Mouse (Mus musculus): ENCODE measurements around the gene Cwc25. TPM values are rescaled to one million over a fixed set of nuclear protein-coding genes. Genes with fewer than 3 reads are reported as not detected.
"Not testable (repeated sequence)": the region's sequence is repeated elsewhere in the genome, so short reads cannot be mapped to it uniquely, and the experiment has no call there.

Cwc25 gene
- polyA plus RNA-seq, 1 experiment from 2014 or later, result 18.5 TPM

DNA sequence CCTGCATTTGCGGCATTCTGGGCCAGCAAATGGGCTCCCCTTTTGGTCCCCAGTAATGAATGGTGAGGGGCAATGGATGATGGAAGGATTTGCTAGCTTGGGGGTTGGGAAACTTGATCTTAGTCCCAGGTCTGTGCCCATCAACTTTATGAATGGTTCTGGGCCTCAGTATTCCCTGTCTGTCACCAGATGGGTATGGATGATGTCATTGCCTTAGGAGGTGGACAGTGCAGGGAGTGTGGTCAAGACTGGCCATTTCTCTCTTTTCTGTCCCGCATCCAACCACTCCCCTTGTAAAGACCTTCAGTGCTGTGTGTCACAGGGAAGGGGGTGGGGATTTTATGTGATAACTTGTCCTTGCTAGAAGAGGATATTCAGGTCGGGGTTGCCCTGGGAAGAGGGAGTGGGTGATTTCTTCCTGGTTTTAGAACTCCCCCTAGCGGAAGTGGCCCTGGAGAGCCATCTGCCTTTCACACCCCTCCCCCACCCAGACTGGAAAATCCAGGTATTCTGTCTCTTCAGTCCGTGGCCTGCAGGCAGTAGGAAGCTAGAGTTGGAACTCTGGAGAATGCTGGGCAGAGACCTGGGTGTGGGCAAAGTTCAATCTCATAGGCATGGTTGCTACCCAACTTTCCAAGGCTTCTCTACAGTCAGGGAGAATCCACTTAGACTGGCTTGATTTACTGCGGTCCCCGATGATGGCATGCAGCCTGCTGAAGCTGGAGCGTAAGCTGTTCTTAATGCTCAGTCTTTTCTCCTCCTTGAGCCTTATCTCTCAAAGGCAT is 35.2 kb upstream of the Cwc25 start:
- DNase-seq (ENCODE audit: low spot score), result no peak

DNA sequence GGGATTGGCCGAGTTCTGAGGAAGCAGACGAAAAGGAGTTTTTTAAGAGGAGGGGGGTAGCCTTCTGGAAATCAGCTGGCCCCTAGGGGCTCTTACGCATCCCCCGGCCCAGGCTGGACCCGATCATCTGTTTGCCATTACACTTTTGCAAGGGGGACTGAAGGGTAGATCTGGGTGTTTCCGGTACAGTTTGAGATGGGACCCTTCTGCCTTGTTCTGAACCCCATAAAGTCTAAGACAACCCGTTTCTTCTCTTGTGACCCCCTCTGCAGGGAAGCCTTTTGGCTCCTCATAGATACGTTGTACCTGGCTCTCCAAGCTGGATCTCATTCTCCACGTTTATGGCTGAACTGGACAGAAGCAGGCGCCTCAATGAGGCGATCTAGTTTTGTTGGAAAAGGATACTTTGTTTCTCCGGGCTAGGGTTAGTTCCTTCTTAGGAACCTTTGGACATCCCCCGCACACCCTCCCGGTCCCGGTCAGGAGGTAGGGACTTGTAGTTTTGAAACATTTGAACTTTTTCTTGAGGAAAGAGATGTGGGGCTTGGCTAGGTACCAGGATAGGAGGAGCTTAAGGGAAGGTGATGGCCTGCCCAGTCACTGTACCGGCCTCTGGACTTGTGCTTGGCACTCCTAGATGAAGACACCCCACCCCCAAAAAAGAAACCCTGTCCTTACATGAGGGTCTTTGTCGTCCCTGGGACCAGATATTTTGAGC is 34.5 kb upstream of the Cwc25 start:
- peak; percentile 46 for DNase-seq (ENCODE audit: low spot score)

DNA sequence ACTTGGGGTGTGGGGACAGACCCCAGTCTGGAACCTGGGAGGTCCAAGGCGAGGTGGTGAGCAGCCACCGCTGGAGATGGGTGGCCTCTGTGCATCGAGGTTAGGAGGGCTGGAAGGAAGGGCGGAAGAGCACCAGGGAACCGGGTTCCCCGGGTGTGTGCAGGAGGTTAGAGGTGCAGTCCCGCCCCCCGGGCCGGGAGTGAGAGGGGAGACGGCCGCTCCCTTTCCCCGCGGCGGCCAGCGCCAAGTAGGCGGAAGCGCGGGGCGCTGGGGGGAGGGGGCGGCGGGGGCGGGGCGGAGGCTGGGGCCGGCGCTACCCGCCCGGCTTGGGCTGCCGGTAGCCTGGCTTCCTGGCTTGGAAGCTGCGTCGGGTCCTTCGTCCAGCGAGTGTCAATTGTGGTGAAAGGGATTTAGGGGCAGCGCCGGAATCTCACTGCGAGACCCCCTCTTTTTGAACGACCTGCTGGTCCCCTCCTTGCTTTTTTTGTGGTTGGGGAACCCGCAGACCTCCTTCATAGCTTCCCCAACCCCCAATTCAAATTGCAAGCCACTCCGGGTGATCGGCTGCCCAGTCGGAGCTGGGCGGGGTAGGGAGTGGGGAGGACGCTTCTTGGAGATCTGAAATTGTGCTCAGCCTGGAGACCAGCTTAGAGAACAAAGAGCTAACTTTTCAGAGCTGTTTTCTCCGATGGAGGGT is 33.8 kb upstream of the Cwc25 start:
- DNase-seq (ENCODE audit: low spot score), result peak; percentile 80

DNA sequence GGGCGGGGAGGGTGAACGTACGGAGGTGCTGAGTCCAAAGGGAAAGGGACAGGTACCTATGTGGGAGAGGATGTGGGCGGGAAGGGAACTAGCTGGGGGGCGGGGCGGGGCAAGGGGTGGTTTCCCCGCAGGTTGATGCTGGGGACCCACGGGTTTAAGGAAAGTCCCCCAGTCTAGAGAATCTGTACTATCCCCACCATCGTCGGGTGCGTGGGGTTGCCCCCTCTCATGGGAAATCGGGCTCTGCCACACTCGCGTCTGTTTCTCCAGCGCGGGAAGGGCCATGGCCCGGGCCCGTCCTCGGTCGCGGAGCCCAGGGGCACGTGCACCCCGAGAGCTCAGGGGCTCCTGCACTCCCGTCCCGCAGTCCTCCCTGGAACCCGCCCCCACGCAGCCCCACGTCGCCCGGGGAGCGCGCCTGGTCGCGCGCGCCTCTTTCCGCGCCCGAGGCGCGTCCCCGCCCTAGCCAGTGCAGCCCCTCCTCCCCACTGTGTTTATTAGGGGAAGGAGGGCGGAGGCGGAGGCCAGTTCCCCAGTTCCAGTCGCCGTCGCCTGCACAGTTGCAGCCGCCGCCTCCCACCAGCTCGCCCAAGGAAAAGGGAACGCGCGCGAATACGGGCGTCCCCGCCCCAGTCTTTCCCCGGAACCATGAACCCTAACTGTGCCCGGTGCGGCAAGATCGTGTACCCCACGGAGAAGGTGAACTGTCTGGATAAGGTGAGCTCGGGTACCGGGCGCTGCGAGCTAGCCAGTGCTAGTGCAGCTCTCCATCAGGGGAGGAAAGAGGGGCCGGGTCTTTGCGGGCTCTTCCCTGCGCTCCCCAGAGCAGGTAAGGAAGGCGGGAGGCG is 33.0 kb upstream of the Cwc25 start:
- peak; percentile 78 for DNase-seq (ENCODE audit: low spot score)

DNA sequence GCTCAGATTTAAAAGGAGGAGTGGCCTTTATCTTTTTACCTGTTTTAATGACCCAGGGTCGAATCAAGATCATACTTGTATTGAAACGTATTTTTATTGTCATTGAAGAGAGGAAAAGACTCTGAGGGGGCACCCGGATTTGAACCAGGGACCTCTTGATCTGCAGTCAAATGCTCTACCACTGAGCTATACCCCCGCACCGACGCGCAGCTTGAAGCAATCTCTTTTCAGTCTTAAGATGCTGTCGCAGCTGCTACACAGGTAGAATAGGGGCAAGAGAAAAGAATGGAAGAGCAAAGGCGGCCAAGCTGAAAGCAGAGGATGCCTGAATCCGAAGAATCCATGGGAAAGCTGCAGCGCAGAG is 32.4 kb upstream of the Cwc25 start, which contains the start of gene Lasp1:
Gene Lasp1, plus strand, starts transcription at position 219 of the 364 bp plus-strand sequence.
- DNase-seq (ENCODE audit: low spot score), result peak; percentile 91

DNA sequence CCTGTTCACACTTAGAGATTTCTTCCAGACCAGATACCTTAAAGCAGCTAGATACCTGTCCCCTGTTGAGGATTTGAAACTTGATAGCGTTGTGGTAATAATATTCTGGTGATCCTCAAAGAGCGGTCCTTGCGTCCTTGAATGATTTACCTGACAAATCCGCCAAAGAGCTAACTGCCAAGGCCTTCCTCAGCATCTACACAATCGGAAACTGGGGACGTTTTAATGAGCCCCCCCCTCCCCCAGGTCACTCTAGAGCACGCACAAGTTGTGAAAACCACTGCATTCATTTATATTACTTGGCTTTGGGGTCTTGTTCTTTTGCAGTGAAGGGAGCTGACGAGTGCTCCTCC is 31.7 kb upstream of the Cwc25 start:
- DNase-seq (ENCODE audit: low spot score), result no peak

DNA sequence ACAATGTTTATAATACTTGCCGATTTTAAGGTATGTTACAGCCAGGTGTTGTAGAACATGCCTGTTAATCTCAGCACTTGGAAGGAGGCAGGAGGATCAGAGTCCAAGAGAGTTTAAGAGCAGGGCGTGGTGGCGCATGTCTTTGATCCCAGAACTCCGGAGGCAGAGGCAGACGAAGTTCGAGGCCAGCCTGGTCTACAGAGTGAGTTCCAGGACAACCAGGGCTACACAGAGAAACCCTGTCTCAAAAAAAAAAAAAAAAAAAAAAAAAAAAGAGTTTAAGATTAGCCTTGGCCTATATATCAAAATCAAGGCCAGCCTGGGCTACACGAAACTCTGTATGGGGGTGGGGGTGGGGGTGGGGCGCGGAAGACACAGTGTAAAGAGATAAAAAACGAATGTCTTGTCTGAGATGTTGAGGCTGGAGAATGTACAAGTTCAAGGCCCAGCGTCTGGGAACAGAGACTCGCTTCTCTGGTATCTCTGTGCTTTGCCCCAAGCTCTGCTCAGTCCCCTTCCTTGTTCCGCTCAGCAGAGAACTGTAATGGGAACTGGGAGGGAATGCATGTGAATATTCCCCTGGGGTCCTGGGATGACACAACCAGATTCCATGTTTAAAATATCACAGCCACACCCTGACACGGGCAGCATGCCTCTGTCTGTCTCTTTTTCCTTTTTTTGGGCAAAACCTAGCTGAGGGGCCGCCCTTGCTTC is 31.2 kb upstream of the Cwc25 start:
- DNase-seq (ENCODE audit: low spot score), result no peak

DNA sequence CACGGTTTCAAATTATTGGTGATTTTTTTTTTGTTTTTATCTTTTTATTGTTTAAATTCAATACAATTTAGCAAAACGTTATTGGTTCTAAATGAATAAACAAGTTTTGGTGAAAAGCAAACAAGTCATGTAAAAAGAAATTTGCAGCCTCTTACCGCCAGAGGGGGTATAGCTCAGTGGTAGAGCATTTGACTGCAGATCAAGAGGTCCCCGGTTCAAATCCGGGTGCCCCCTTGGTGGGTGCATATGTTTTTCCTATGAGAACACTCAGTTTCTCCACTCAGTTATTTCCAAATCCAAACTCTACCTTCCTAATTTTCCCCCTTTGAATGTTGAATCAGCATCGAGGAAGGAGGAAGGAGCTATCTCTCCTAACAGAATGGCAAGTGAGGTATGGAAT is 30.6 kb upstream of the Cwc25 start:
- DNase-seq (ENCODE audit: low spot score), result peak; percentile 80

DNA sequence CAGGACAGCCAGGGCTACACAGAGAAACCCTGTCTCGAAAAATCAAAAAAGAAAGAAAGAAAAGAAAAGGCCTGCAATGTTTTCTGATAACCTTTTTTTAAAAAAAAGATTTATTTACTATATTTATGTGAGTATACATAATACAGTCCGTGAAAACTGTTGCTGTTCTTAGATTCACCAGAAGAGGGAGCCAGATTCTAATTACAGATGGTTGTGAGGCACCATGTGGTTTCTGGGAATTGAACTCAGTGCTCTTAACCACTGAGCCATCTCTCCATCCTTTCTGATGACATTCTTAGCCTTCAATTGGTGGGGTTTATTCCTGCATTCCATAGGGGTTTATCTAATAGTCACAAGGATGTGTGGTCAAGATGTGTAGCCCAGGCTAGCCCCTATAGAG is 26.8 kb upstream of the Cwc25 start:
- DNase-seq (ENCODE audit: low spot score), result peak; percentile 79

DNA sequence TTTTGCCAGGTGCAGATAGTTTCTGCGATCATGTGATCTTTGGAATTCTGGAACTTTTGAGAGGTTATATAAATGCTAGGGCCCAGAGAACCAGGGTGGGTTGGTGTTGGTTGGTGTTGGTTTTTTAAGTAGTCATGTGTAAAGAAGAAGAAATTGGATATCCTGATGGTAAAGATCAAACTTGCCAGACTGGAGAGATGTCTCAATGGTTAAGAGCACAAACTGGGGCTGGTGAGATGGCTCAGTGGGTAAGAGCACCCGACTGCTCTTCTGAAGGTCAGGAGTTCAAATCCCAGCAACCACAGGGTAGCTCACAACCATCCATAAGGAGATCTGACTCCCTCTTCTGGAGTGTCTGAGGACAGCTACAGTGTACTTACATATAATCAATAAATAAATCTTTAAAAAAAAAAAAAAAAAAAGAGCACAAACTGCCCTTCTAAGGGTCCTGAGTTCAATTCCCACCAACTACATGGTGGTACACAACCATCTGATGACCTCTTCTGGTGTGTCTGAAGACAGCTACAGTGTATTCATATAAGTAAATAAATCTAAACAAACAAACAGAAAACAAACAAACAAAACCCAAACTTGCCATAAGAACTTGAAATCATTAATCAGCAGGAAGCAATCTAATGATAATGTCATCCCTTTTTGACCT is 24.6 kb upstream of the Cwc25 start:
- DNase-seq (ENCODE audit: low spot score), result not testable (repeated sequence)

DNA sequence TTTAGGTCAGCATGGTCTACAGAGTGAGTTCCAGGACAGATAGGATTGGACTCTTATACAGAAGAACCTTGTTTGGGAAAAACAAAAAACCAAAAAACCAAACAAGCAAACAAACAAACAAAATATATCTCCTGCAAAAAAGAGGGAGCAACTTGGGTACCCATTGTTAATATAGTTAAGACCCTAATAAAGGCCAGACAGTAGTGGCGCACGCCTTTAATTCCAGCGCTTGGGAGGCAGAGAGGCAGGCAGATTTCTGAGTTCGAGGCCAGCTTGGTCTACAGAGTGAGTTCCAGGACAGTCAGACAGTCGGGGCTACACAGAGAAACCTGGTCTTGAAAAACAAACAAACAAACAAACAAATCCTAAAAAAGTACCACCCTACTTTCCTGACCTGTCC is 23.4 kb upstream of the Cwc25 start:
- no peak for DNase-seq (ENCODE audit: low spot score)

DNA sequence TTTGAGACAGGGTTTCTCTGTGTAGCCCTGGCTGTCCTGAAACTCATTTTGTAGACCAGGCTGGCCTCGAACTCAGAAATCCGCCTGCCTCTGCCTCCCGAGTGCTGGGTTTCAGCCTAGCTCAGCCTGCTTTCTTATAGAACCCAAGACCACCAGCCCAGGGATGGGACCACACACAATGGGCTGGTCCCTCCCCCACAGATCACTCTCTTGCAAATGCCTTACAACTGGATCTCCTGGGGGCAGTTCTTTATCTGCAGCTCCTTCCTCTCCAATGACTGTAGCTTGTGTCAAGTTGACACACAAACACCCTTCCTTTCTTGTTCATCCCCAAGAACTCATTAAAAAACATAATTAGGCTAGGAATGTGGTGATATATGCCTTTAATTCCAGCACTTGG is 21.6 kb upstream of the Cwc25 start:
- no peak for DNase-seq (ENCODE audit: low spot score)

DNA sequence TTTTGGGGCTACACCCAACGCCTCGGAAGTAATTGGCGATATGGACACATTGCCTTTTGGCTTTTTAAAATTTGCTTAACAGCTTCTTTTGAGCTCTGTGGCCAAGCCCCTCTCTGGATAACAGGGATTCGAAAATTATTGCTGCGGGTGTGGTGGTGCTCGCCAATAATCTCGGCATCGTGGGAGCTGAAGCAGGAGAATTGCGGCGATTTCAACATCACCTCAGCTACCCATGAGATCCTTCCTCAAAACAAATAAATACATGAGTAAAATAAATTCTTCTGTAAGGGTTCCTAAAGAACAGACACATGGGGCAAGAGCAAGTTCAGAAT is 16.2 kb upstream of the Cwc25 start:
- no peak for DNase-seq (ENCODE audit: low spot score)

DNA sequence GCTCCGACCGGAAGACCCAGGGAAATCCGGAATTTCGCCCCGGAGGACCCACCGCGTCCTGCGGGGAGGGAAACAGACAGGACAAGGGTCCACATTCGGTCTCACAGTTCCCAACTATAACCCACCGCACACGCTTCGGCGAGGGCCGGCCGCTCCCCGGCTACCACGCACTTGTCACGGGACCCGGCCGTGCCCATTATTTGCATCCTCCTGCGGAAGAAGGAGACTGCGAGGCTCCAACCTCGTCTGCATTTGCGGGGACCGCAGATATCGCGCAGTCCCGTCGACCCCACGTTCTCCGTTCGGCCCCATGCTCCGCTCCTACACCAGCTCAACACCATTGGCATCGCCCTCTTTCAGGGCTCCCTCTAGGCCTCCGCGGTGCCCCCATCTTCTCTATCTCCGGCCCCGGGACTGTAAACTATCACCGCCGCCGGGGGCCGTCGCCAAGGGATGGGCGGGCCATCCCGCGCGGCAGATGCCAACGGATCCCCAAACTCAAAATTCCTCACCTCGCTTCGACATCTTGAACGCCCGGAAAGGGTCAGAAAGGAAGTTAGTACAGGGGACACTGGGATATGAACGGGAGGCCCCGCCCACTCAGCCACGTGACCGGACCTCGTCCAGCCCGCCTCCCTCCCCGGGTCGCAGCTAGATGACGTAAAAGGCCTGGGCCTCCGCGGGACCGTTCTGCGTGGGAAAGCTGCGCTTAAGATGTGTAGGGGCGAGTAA is 15.6 kb upstream of the Cwc25 start, which contains the start of gene Rpl23:
Gene Rpl23, minus strand, starts transcription at position 606 of the 732 bp plus-strand sequence.
- peak; percentile 97 for DNase-seq (ENCODE audit: low spot score)

DNA sequence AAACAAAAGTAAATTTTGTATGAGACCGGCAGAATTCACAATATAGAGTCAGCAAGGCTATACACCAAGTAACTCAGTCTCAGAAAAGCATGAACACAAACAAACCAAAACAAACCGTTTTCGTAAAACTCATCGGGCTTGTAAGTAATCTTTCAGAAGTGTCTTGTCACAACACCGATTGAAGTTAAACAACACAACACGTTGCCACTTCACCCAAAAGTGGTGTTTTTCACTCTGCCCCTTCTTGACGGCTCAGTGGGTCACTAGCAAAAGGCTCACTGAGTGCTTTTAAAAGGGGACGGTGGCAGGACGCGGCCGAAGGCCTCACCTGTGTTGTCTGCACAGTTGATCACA is 15.1 kb upstream of the Cwc25 start:
- DNase-seq (ENCODE audit: low spot score), result no peak

DNA sequence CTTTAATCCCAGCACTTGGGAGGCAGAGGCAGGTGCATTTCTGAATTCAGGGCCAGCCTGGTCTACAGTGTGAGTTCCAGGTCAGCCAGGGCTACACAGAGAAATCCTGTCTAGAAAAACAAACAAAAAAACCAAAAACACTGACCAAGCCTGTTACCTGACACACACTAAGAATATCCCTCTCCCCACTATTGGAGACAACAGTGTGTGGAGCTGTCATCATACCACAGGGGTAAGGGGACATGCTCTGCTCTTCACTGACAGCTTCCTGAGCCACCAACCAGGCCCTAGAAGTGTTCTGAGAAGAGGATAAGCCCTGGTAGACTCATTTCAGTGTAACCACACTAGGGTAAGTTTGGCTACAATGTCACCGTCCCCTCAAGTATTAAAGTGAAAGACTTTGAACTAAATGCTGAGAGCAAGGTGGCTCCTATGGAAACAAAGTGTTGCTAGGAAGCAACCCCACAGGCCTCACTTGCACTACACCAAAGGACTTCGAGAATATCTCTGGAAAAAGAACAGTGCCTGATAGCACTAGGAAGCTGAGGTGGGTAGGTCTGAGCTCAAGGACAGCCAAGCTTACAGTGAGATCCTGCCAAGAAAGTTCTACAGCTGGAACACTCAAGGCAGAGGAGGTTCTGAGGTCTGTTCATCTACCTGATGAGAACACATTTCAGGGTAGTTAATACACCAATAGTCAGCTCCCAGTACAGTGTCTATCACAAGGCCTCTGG is 13.8 kb upstream of the Cwc25 start:
- no peak for DNase-seq (ENCODE audit: low spot score)

DNA sequence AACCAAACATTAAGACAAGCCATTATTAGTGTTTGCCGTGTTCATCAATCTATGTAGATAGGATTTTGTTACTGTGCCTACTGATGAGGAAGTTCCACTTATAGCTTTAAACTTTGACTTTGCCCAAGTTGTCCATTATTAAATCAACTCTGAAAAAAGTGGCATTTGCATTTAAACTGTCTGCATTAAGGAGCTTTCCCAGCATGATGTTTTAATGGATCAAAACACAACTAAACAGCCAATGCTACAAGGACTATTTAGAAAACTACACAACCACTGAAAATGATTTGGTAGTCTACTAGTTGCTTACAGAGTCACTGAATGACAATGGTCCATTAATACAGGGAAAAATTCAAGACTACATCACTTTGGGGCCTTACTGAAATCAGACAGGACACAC is 12.6 kb upstream of the Cwc25 start:
- DNase-seq (ENCODE audit: low spot score), result no peak

DNA sequence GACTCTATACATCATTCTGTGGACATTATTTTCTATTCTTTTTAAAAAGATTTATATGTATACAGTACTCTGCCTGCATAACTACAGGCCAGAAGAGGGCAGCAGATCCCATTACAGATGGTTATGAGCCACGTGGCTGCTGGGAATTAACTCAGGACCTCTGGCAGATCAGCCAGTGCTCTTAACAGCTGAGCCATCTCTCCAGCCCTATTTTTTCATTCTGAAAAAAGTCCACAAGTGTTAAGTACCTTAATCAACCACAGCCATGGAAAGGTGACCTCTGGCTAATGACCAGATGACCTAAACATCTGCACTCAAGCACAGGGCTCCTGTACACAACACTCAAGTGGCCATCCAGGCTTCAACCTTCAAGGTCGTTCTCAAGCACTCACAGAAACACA is 10.8 kb upstream of the Cwc25 start:
- DNase-seq (ENCODE audit: low spot score), result no peak
